Mouse (Mus musculus) neural tube, embryonic 13.5 days (tissue): Measurements from ENCODE around the gene Gnb1. TPM values are rescaled to one million over a fixed set of nuclear protein-coding genes. Genes with fewer than 3 reads are reported as not detected.

Experiments
- ATAC-seq: fragments of 200-750 bp; cut with Nextera tagmentation; 2 replicates; pipeline ENCODE4 v1.8.0; 2017; ENCODE audit warnings: low read depth, mild to moderate bottlenecking, moderate TSS enrichment, moderate library complexity
- H3K27ac ChIP-seq: fragments of 300-500 bp; sonication (generic); replicated peaks from 2 replicates; pipeline ENCODE4 v1.5.1; 2015; ENCODE audit warnings: moderate library complexity, mild to moderate bottlenecking, inconsistent platforms
- H3K27me3 ChIP-seq: fragments of 300-500 bp; sonication (generic); 2 replicates; pipeline ENCODE4 v1.6.1; 2015; ENCODE audit warnings: mild to moderate bottlenecking, inconsistent platforms
- H3K36me3 ChIP-seq: fragments of 300-500 bp; sonication (generic); 2 replicates; pipeline ENCODE4 v1.6.1; 2015; ENCODE audit warnings: mild to moderate bottlenecking, inconsistent platforms
- H3K4me1 ChIP-seq: fragments of 300-500 bp; sonication (generic); replicated peaks from 2 replicates; pipeline ENCODE4 v1.6.1; 2015; ENCODE audit warnings: inconsistent platforms
- H3K4me2 ChIP-seq: fragments of 300-500 bp; sonication (generic); 2 replicates; pipeline ENCODE4 v1.6.1; 2015; ENCODE audit warnings: inconsistent platforms, mild to moderate bottlenecking, moderate library complexity
- H3K4me3 ChIP-seq: fragments of 300-500 bp; sonication (generic); 2 replicates; pipeline ENCODE4 v1.5.1; 2015; ENCODE audit warnings: mild to moderate bottlenecking, inconsistent platforms
- H3K9ac ChIP-seq: fragments of 300-500 bp; sonication (generic); 2 replicates; pipeline ENCODE4 v1.6.1; 2015; ENCODE audit warnings: moderate library complexity, mild to moderate bottlenecking, inconsistent platforms
- H3K9me3 ChIP-seq: fragments of 300-500 bp; sonication (generic); 2 replicates; pipeline ENCODE4 v1.6.1; 2016; ENCODE audit warnings: inconsistent platforms
- WGBS: fragments of 180-500 bp; shearing (Covaris S2); methylation state at CpG from one replicate; pipeline ENCODE4 v1.1.7; 2015; 5-methylcytosine and 5-hydroxymethylcytosine counted together
- polyA plus RNA-seq: library from polyadenylated mRNA; unstranded; fragments of >200 nt; fragmentation: Nextera tagmentation; extraction: Ambion mirVana; gene quantifications from 2 replicates; pipeline ENCODE4 v1.2.1, GENCODE M21; 2015

Gene Gnb1
- polyA plus RNA-seq, 1 experiment from 2014 or later: 1,019 TPM

DNA sequence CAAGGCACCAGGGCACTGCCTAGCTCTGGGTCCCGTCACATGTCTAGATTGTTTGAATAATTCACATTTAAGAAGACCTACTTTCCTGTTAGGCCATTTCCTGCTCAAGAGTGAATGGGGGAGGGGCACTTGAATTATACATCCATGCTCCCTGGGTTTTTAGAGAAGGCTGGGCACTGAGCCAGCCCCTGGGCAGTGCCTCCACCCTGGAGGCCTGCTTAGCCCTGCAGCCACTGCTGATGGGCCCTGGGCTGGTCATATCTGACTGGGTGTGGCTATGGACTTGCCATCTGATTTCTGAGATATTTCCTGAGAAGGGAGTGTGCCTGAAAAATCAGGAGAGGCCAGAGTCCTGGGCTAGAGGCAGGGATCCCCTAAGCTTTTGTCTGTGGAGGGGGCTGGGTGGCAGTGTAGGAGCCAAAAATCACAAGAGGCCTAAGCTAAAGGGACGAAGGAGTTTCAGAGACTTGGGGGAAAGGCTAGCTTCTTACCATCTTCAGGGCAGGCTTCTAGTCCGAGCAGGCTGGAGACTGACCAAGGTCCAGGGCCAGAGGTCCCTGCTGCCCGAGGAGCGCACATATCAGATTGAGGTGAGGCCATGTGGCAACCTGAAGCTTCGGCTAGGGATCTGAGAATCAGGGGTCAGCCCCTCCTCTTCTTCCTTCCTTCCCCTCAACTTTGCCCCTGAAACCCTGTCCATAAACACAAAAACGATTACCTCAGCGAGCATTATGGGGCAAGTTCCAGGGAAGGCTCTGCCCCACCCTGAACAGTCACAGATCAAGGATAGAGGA, 2.7 kb upstream of the Gnb1 start:
- H3K27ac ChIP-seq: peak overlapping the region; percentile 67
- H3K27me3 ChIP-seq: no peaks in the 10 kb centered on the region
- ATAC-seq: no peak
- no peaks in the 10 kb centered on the region for H3K9me3 ChIP-seq
- peaks cover 44% of the 10 kb centered on the region for H3K4me1 ChIP-seq
- H3K4me3 ChIP-seq: no peak overlapping the region
- H3K36me3 ChIP-seq: no peaks in the 10 kb centered on the region
- 72% methylated on average over 8 of the region's 8 CpGs for WGBS
- H3K4me2 ChIP-seq: no peak overlapping the region
- H3K9ac ChIP-seq: peak overlapping the region; percentile 49; the same call in 1 of the 2 replicates

GRCm38 (mm10) chr4:155489101-155489970, 1.8 kb upstream of the Gnb1 start:
- 0 out of 2 replicates have a peak overlapping the region, but pooled peaks have one; percentile 38 for H3K9ac ChIP-seq
- WGBS: 83% methylated on average over 9 of the region's 9 CpGs
- H3K9me3 ChIP-seq: no peaks in the 10 kb centered on the region
- ATAC-seq: no peak
- peaks cover 53% of the 10 kb centered on the region for H3K4me1 ChIP-seq
- H3K4me3 ChIP-seq: no peak overlapping the region
- no peaks in the 10 kb centered on the region for H3K27me3 ChIP-seq
- no peak overlapping the region for H3K27ac ChIP-seq
- H3K36me3 ChIP-seq: no peaks in the 10 kb centered on the region
- H3K4me2 ChIP-seq: no peak overlapping the region

- Histone ChIP-seq H3K36me3 (no peaks in the 10 kb centered on the region), H3K27ac (peak overlapping the region; percentile 96), H3K27me3 (no peaks in the 10 kb centered on the region), H3K4me2 (peak overlapping the region; percentile 88), H3K4me3 (peak overlapping the region; percentile 100), H3K9me3 (no peaks in the 10 kb centered on the region), H3K4me1 (peaks cover 64% of the 10 kb centered on the region), H3K9ac (peak overlapping the region; percentile 100)
- 18% methylated on average over 5 of the region's 5 CpGs for WGBS
- ATAC-seq: no peak
These were observed 705 bp upstream of the Gnb1 start for GRCm38 (mm10) chr4:155490456-155490855.

DNA sequence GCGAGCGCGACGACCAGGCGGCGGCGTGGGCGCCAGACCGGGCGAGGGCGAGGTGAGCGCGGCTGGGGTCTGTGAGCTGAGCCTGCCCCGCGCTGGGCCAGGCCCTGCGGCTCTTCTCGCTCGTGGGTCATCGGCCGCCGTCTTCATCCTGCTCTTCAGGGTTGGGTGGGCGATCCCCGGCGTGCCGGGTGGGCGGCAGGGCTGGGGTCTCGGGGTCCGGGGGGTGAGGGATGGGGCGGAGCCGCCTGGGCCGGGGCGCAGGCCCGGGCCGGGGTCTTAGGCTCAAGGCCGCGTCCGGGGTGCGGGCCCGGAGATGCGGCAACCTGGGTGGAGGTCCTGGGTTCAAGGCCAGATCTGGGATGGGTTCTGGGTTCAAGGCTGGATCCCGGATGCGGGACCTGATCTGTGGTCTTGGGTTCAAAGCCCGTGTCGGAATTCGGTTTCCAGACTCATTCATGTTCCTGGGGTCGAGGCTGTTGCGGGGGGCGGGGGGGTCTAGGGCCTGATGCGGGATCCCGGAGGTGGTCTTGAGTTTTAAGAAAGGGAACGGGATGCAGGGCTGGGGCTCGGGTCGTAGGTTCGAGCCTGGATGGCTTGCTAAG, 469 bp downstream of the Gnb1 start:
- H3K27ac ChIP-seq: peak overlapping the region; percentile 96
- peaks cover 70% of the 10 kb centered on the region for H3K4me1 ChIP-seq
- peak overlapping the region; percentile 88 for H3K4me2 ChIP-seq
- peak; percentile 68 for ATAC-seq
- no peaks in the 10 kb centered on the region for H3K36me3 ChIP-seq
- H3K4me3 ChIP-seq: peak overlapping the region; percentile 100
- H3K9ac ChIP-seq: peak overlapping the region; percentile 100
- H3K27me3 ChIP-seq: no peaks in the 10 kb centered on the region
- 1% methylated on average over 46 of the region's 54 CpGs for WGBS
- no peaks in the 10 kb centered on the region for H3K9me3 ChIP-seq

DNA sequence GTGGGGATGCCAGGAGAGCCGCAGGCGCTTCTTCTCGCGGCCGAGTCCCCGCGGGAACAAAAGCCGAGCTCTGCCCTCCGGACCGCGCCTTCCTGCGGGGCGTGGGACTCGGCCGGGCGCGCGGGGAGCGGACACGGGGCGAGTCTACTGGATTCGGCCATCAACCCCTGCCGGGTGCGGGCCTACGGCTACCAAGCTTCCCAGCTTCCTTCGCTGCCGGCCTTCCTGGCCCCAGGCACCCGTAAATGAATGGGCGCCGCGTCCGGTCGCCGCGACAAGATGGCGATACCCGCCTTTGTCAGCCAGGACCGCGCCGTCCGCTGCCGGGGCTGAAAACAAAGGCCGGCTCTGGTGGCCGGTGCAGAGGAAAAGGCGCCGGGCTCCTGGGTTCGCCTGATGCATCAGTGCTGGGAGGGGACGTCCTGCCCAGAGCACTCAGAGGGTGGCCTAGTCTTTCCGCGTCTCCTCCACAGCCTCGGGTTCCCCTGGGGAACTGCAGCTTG, 1.0 kb downstream of the Gnb1 start:
- Histone ChIP-seq H3K27ac (peak overlapping the region; percentile 96), H3K9me3 (no peaks in the 10 kb centered on the region), H3K9ac (peak overlapping the region; percentile 100), H3K27me3 (no peaks in the 10 kb centered on the region), H3K4me1 (peaks cover 66% of the 10 kb centered on the region), H3K4me3 (peak overlapping the region; percentile 100), H3K4me2 (peak overlapping the region; percentile 88), H3K36me3 (no peaks in the 10 kb centered on the region)
- peak; percentile 6; the same call in 1 of the 2 replicates for ATAC-seq
- WGBS: under 1% methylated on average over 51 of the region's 51 CpGs

- Histone ChIP-seq H3K4me2 (peak overlapping the region; percentile 88), H3K9me3 (no peaks in the 10 kb centered on the region), H3K36me3 (no peaks in the 10 kb centered on the region), H3K9ac (0 out of 2 replicates have a peak overlapping the region, but pooled peaks have one; percentile 17), H3K27me3 (no peaks in the 10 kb centered on the region), H3K27ac (no peak overlapping the region), H3K4me3 (no peak overlapping the region), H3K4me1 (peaks cover 51% of the 10 kb centered on the region)
- 69% methylated on average over 4 of the region's 4 CpGs for WGBS
- ATAC-seq: no peak
These were observed 3.7 kb downstream of the Gnb1 start for GRCm38 (mm10) chr4:155494891-155495290.

GRCm38 (mm10) chr4:155497963-155498362, 6.8 kb downstream of the Gnb1 start:
- Histone ChIP-seq H3K9ac (no peak overlapping the region), H3K9me3 (no peaks in the 10 kb centered on the region), H3K27ac (no peak overlapping the region), H3K4me3 (no peak overlapping the region), H3K36me3 (peaks cover 3% of the 10 kb centered on the region; the same call in 1 of the 2 replicates), H3K4me1 (peaks cover 45% of the 10 kb centered on the region), H3K4me2 (no peak overlapping the region), H3K27me3 (no peaks in the 10 kb centered on the region)
- no peak for ATAC-seq
- 90% methylated on average over 3 of the region's 3 CpGs for WGBS

DNA sequence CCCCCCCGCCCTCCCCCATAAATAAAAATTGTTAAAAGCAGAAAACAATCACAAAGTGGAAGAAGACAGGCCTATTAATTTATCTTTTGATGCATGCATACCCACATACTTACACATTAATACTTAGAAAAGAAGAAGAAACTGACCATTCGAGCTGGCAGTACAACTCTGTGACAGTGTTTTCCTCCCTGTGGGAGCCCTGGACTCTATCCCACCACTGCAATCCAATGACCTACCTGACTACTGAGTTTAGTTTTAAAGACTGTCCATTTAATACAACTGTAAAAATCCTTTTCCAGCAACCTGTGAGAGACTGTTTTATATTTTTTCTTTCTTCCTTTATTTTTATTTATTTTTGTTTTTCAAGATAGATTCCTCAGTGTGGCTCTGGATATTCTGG, 10.0 kb downstream of the Gnb1 start:
- Histone ChIP-seq H3K9me3 (no peaks in the 10 kb centered on the region), H3K4me3 (no peak overlapping the region), H3K27ac (no peak overlapping the region), H3K36me3 (peaks cover 3% of the 10 kb centered on the region; the same call in 1 of the 2 replicates), H3K27me3 (no peaks in the 10 kb centered on the region), H3K4me1 (peaks cover 42% of the 10 kb centered on the region), H3K9ac (no peak overlapping the region), H3K4me2 (no peak overlapping the region)
- WGBS: 68% methylated on average over 2 of the region's 2 CpGs
- ATAC-seq: no peak

- no peak for ATAC-seq
- 65% methylated on average over 8 of the region's 8 CpGs for WGBS
- H3K27ac ChIP-seq: no peak overlapping the region
- H3K4me1 ChIP-seq: peaks cover 47% of the 10 kb centered on the region
- no peaks in the 10 kb centered on the region for H3K9me3 ChIP-seq
- H3K4me3 ChIP-seq: no peak overlapping the region
- H3K4me2 ChIP-seq: no peak overlapping the region
- no peaks in the 10 kb centered on the region for H3K27me3 ChIP-seq
- H3K36me3 ChIP-seq: peaks cover 3% of the 10 kb centered on the region; the same call in 1 of the 2 replicates
- H3K9ac ChIP-seq: no peak overlapping the region
These were observed 13.9 kb downstream of the Gnb1 start for GRCm38 (mm10) chr4:155505067-155505466.

DNA sequence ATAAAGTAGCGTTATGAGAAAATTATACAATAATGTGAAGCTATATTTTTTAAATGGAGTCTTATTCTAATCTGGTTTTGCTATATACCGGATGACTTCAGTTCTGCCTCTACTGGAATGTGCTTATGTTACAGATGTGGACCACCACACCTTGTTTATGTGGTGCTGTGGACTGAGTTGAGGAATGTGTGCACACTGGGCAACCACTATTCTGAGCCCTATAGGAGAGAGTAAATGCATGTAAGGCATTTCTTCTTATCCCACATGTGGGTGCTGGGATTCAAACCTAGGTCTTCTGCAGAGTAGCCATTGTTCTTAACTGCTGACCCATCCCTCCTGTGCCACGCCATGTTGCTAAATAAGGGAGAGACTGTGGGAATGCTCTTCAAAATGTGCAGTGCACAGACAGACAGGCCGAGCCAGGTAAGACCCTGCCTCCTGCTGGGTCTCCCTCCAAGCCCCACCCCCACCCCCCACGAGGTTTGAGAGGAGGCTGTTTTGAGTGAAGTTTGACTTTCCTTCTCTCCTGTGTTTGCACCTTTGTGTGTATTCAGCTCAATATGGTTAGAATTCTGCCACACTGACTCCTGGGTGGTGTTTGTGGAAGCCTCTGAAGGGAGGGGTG, 14.6 kb downstream of the Gnb1 start:
- H3K9ac ChIP-seq: no peak overlapping the region
- H3K36me3 ChIP-seq: peaks cover 3% of the 10 kb centered on the region; the same call in 1 of the 2 replicates
- H3K9me3 ChIP-seq: no peaks in the 10 kb centered on the region
- H3K4me1 ChIP-seq: peaks cover 51% of the 10 kb centered on the region
- no peaks in the 10 kb centered on the region for H3K27me3 ChIP-seq
- no peak overlapping the region for H3K4me3 ChIP-seq
- no peak for ATAC-seq
- no peak overlapping the region for H3K4me2 ChIP-seq
- 86% methylated on average over 5 of the region's 5 CpGs for WGBS
- no peak overlapping the region for H3K27ac ChIP-seq

DNA sequence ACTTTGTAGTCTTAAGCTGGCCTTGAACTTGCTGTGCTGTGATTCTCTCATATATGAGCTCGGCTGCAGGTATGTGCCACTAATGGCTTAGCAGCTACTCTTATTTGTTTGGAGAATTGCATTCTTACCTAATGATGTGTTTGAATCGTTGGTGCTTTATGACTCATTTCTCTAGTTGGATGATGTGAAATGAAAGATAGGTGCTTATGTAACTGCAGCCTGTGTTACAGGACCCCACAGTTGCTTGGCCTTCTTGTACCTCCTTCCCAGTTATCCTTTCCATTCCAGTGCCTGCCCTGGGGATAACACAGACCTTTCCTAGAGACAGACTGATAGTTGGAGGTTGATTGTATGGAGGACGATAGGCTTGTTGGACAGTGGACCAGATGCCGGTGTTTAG, 17.5 kb downstream of the Gnb1 start:
- no peak overlapping the region for H3K9ac ChIP-seq
- H3K36me3 ChIP-seq: no peaks in the 10 kb centered on the region
- H3K4me3 ChIP-seq: no peak overlapping the region
- H3K9me3 ChIP-seq: no peaks in the 10 kb centered on the region
- ATAC-seq: no peak
- peaks cover 50% of the 10 kb centered on the region for H3K4me1 ChIP-seq
- no peak overlapping the region for H3K4me2 ChIP-seq
- 83% methylated on average over 4 of the region's 4 CpGs for WGBS
- no peaks in the 10 kb centered on the region for H3K27me3 ChIP-seq
- no peak overlapping the region for H3K27ac ChIP-seq
